ENCODE assay signal across 15 mouse cellular contexts in genomic region chr4:148435106-148435505, GRCm38 (mm10). TPM values are rescaled to one million over a fixed set of nuclear protein-coding genes. Genes with fewer than 3 reads are reported as not detected.
DNase-seq lines count a peak whose midpoint lies in the region; ATAC-seq and TF ChIP-seq lines count a peak whose summit lies in the region.
"Had no signal": no experiment of that assay in that cellular context is flagged by ENCODE, and none has a peak within 500 bp of the region (broad histone marks: within the 10 kb centered on the region; RNA-seq: fewer than 3 reads in every experiment).

No protein-coding gene starts in this region.

- WGBS in forebrain, embryonic 13.5 days, result 82% methylated on average over 3 of the region's 3 CpGs
- WGBS in forebrain, embryonic 12.5 days, result 86% methylated on average over 3 of the region's 3 CpGs
- WGBS in forebrain, postnatal 0 days, result 84% methylated on average over 3 of the region's 3 CpGs

- no peak for TF ChIP-seq CTCF in layer of hippocampus, adult 2 months (conservative IDR thresholded peaks at IDR 0.05)
- TF ChIP-seq CTCF in forebrain, postnatal 0 days (IDR thresholded peaks at IDR 0.05; ENCODE audit: low read depth), result no peak

- H3K36me3 ChIP-seq in forebrain, embryonic 13.5 days (ENCODE audit: poor library complexity, severe bottlenecking), result peaks cover 21% of the 10 kb centered on the region; the same call in 1 of the 2 replicates
- peaks cover 3% of the 10 kb centered on the region; the same call in 1 of the 2 replicates for H3K36me3 ChIP-seq in forebrain, embryonic 12.5 days (replicated peaks)
- no peaks in the 10 kb centered on the region for H3K36me3 ChIP-seq in forebrain, postnatal 0 days (ENCODE audit: insufficient read depth)

- H3K27ac ChIP-seq in forebrain, embryonic 13.5 days, result 0 out of 2 replicates have a peak overlapping the region, but pooled peaks have one; percentile 33
- H3K27ac ChIP-seq in forebrain, embryonic 12.5 days, result no peak overlapping the region; the same call in 1 of the 2 replicates
- H3K27ac ChIP-seq in layer of hippocampus, adult 2 months, result peak overlapping the region; percentile 63
- H3K27ac ChIP-seq in forebrain, postnatal 0 days (ENCODE audit: low read depth, low read length), result no peak overlapping the region; the same call in 1 of the 2 replicates
- H3K27ac ChIP-seq: embryonic facial prominence, embryonic 15.5 days; kidney, postnatal 0 days had no signal

- H3K27me3 ChIP-seq in forebrain, embryonic 13.5 days, result no peaks in the 10 kb centered on the region
- H3K27me3 ChIP-seq in forebrain, embryonic 12.5 days, result no peaks in the 10 kb centered on the region
- no peaks in the 10 kb centered on the region for H3K27me3 ChIP-seq in forebrain, postnatal 0 days (ENCODE audit: insufficient read depth, low read length)
- H3K27me3 ChIP-seq: embryonic facial prominence, embryonic 15.5 days had no signal

- H3K4me2 ChIP-seq in forebrain, embryonic 13.5 days, result no peak overlapping the region
- no peak overlapping the region for H3K4me2 ChIP-seq in forebrain, embryonic 12.5 days
- H3K4me2 ChIP-seq in forebrain, postnatal 0 days (ENCODE audit: low read depth), result no peak overlapping the region
- H3K4me2 ChIP-seq: embryonic facial prominence, embryonic 15.5 days; liver, embryonic 11.5 days had no signal

- no peak for ATAC-seq in forebrain, embryonic 13.5 days
- ATAC-seq in forebrain, embryonic 12.5 days (ENCODE audit: low FRiP score), result no peak
- 0 out of 2 replicates have a peak, but pooled peaks have one; percentile 3 for ATAC-seq in forebrain, postnatal 0 days

- no peaks in the 10 kb centered on the region for H3K9me3 ChIP-seq in forebrain, embryonic 13.5 days (replicated peaks)
- no peaks in the 10 kb centered on the region for H3K9me3 ChIP-seq in forebrain, embryonic 12.5 days
- no peaks in the 10 kb centered on the region for H3K9me3 ChIP-seq in forebrain, postnatal 0 days (ENCODE audit: low read length)
- H3K9me3 ChIP-seq: embryonic facial prominence, embryonic 15.5 days had no signal

- peaks cover 7% of the 10 kb centered on the region; the same call in 1 of the 2 replicates for H3K4me1 ChIP-seq in forebrain, embryonic 13.5 days
- 0 out of 2 replicates have a peak, but pooled peaks cover 2% of the 10 kb centered on the region for H3K4me1 ChIP-seq in forebrain, embryonic 12.5 days
- no peaks in the 10 kb centered on the region for H3K4me1 ChIP-seq in forebrain, postnatal 0 days (ENCODE audit: insufficient read depth)
- H3K4me1 ChIP-seq: embryonic facial prominence, embryonic 15.5 days had no signal

- DNase-seq in layer of hippocampus, adult 2 months (ENCODE audit: low spot score in 2 of 2), result no peak
- no peak for DNase-seq in layer of hippocampus, adult 8-10 months (ENCODE audit: low spot score in 2 of 2)
- DNase-seq in Muller cell, postnatal 12 days (ENCODE audit: inconsistent ontology term), result peak; percentile 88
- DNase-seq in forebrain, postnatal 0 days, result no peak
- no peak for DNase-seq in spleen, postnatal 36 days (ENCODE audit: low spot score in 2 of 2)
- DNase-seq: B cell, adult 2 months; kidney, adult 18-20 months; lung, adult 18-20 months; lung, postnatal 14 days; thymus, postnatal 36 days had no signal

- no peak overlapping the region for H3K9ac ChIP-seq in forebrain, embryonic 13.5 days
- no peak overlapping the region for H3K9ac ChIP-seq in forebrain, embryonic 12.5 days
- H3K9ac ChIP-seq in forebrain, postnatal 0 days, result no peak overlapping the region
- H3K9ac ChIP-seq: embryonic facial prominence, embryonic 15.5 days had no signal

- no peak overlapping the region for H3K4me3 ChIP-seq in forebrain, embryonic 13.5 days
- H3K4me3 ChIP-seq in forebrain, embryonic 12.5 days (replicated peaks), result no peak overlapping the region
- no peak overlapping the region for H3K4me3 ChIP-seq in layer of hippocampus, adult 2 months
- H3K4me3 ChIP-seq in forebrain, postnatal 0 days (ENCODE audit: low read depth, low read length), result no peak overlapping the region
- H3K4me3 ChIP-seq: embryonic facial prominence, embryonic 15.5 days had no signal

RNA-seq across cellular contexts. Expression of gene Ubiad1, which starts 9.5 kb away (rescaled TPM):
- 17.3 and 18.7 TPM in 2 replicates for polyA plus RNA-seq in forebrain, embryonic 13.5 days (2015; fragmentation: Nextera tagmentation; extraction: Ambion mirVana)
- 19.1 and 20.8 TPM in 2 replicates for polyA plus RNA-seq in forebrain, embryonic 12.5 days (2016; fragmentation: Nextera tagmentation; extraction: Ambion mirVana)
- total RNA-seq in layer of hippocampus, adult 2 months (2021), result 1 to 10 TPM; 8.1 to 8.7 TPM
- total RNA-seq in layer of hippocampus, adult 8-10 months (2022), result 1 to 10 TPM; 7.9 to 8.5 (median 8.2) TPM
- total RNA-seq in forebrain, postnatal 0 days (2014; rRNA removed), result 13.6 and 18.7 TPM in 2 replicates
- 11.7 and 12.2 TPM in 2 replicates for polyA plus RNA-seq in forebrain, postnatal 0 days (2015; fragmentation: Nextera tagmentation; extraction: Ambion mirVana)

RNA-seq across cellular contexts. Expression of gene Mtor, which starts 13.3 kb away (rescaled TPM):
- 21.9 and 24.0 TPM in 2 replicates for polyA plus RNA-seq in forebrain, embryonic 13.5 days (2015; fragmentation: Nextera tagmentation; extraction: Ambion mirVana)
- polyA plus RNA-seq in forebrain, embryonic 12.5 days (2016; fragmentation: Nextera tagmentation; extraction: Ambion mirVana), result 31.2 and 35.1 TPM in 2 replicates
- 100 to 1,000 TPM in 1 of 2 experiments, 10 to 100 TPM in 1; 95.2 to 100 TPM for total RNA-seq in layer of hippocampus, adult 2 months (2021)
- 10 to 100 TPM; 84.8 to 92.8 (median 86.8) TPM for total RNA-seq in layer of hippocampus, adult 8-10 months (2022)
- total RNA-seq in forebrain, postnatal 0 days (2014; rRNA removed), result 35.2 and 43.6 TPM in 2 replicates
- 27.7 and 28.0 TPM in 2 replicates for polyA plus RNA-seq in forebrain, postnatal 0 days (2015; fragmentation: Nextera tagmentation; extraction: Ambion mirVana)

Comparison
In these comparisons a context has a peak if more than half of its experiments do, and no peak if none do; other contexts are left out.
1. H3K27ac ChIP-seq: peak in forebrain, embryonic 13.5 days (single experiment) and layer of hippocampus, adult 2 months (single experiment); none in forebrain, embryonic 12.5 days (single experiment) and forebrain, postnatal 0 days (single experiment).